16 mouse cellular contexts compared by ENCODE assay signal in genomic region chr4:133508990-133509389, GRCm38 (mm10). TPM values are rescaled to one million over a fixed set of nuclear protein-coding genes. Genes with fewer than 3 reads are reported as not detected.
DNase-seq lines count a peak whose midpoint lies in the region; ATAC-seq and TF ChIP-seq lines count a peak whose summit lies in the region.
"Had no signal": no experiment of that assay in that cellular context is flagged by ENCODE, and none has a peak within 500 bp of the region (broad histone marks: within the 10 kb centered on the region; RNA-seq: fewer than 3 reads in every experiment).

No protein-coding gene starts in this region.

- ATAC-seq in hindbrain, postnatal 0 days = peak; percentile 80
- ATAC-seq: intestine, embryonic 15.5 days; midbrain, embryonic 15.5 days had no signal

- TF ChIP-seq CTCF in hindbrain, postnatal 0 days (IDR thresholded peaks at IDR 0.05; ENCODE audit: low read depth) = no peak

- H3K4me1 ChIP-seq in hindbrain, postnatal 0 days (ENCODE audit: insufficient read depth, low read length) = peaks cover 4% of the 10 kb centered on the region
- no peaks in the 10 kb centered on the region for H3K4me1 ChIP-seq in hindbrain, embryonic 10.5 days (replicated peaks)
- H3K4me1 ChIP-seq: intestine, embryonic 15.5 days; liver, embryonic 15.5 days; midbrain, embryonic 15.5 days; neural tube, embryonic 13.5 days had no signal

- H3K9me3 ChIP-seq in hindbrain, postnatal 0 days (ENCODE audit: low read length) = no peaks in the 10 kb centered on the region
- H3K9me3 ChIP-seq in hindbrain, embryonic 10.5 days = no peaks in the 10 kb centered on the region
- H3K9me3 ChIP-seq: intestine, embryonic 15.5 days; liver, embryonic 15.5 days; midbrain, embryonic 15.5 days; neural tube, embryonic 13.5 days had no signal

- H3K4me2 ChIP-seq in hindbrain, postnatal 0 days (ENCODE audit: low read depth, low read length) = no peak overlapping the region
- H3K4me2 ChIP-seq: intestine, embryonic 15.5 days; liver, embryonic 15.5 days; midbrain, embryonic 15.5 days; neural tube, embryonic 13.5 days had no signal

- 0 out of 2 replicates have a peak, but pooled peaks cover 4% of the 10 kb centered on the region for H3K27me3 ChIP-seq in hindbrain, postnatal 0 days (ENCODE audit: insufficient read depth, low read length)
- peaks cover 34% of the 10 kb centered on the region for H3K27me3 ChIP-seq in hindbrain, embryonic 10.5 days (ENCODE audit: insufficient read depth, poor library complexity, severe bottlenecking)

- no peak overlapping the region for H3K27ac ChIP-seq in hindbrain, postnatal 0 days
- no peak overlapping the region for H3K27ac ChIP-seq in hindbrain, embryonic 10.5 days
- H3K27ac ChIP-seq: intestine, embryonic 15.5 days; liver, embryonic 15.5 days; midbrain, embryonic 15.5 days; neural tube, embryonic 13.5 days had no signal

- H3K36me3 ChIP-seq in hindbrain, postnatal 0 days (ENCODE audit: insufficient read depth, low read length) = no peaks in the 10 kb centered on the region
- no peaks in the 10 kb centered on the region for H3K36me3 ChIP-seq in hindbrain, embryonic 10.5 days
- H3K36me3 ChIP-seq: intestine, embryonic 15.5 days; liver, embryonic 15.5 days; midbrain, embryonic 15.5 days; neural tube, embryonic 13.5 days had no signal

- H3K4me3 ChIP-seq in hindbrain, postnatal 0 days (ENCODE audit: low read length) = no peak overlapping the region
- no peak overlapping the region for H3K4me3 ChIP-seq in hindbrain, embryonic 10.5 days
- H3K4me3 ChIP-seq: intestine, embryonic 15.5 days; liver, embryonic 15.5 days; midbrain, embryonic 15.5 days; neural tube, embryonic 13.5 days had no signal

- DNase-seq in hindbrain, postnatal 0 days (ENCODE audit: low spot score) = peak; percentile 84
- DNase-seq in hindbrain, embryonic 10.5 days (ENCODE audit: low spot score) = no peak
- peak; percentile 87 for DNase-seq in cerebellum, adult 11-12 months
- DNase-seq in cerebellum, postnatal 36 days = peak; percentile 70 to 76
- DNase-seq in layer of hippocampus, postnatal 36 days = peak; percentile 67 to 75
- no peak for DNase-seq in kidney, postnatal 14 days
- DNase-seq in spleen, postnatal 14 days (ENCODE audit: low spot score in 2 of 2) = no peak
- DNase-seq: kidney, postnatal 36 days; lung, postnatal 36 days had no signal

- 41% methylated on average over 7 of the region's 7 CpGs for WGBS in hindbrain, postnatal 0 days
- WGBS in hindbrain, embryonic 10.5 days = 84% methylated on average over 7 of the region's 7 CpGs

- H3K9ac ChIP-seq in hindbrain, postnatal 0 days (replicated peaks; ENCODE audit: low read length) = no peak overlapping the region
- H3K9ac ChIP-seq: intestine, embryonic 15.5 days; liver, embryonic 15.5 days; midbrain, embryonic 15.5 days; neural tube, embryonic 13.5 days had no signal

RNA-seq across cellular contexts. Expression of gene Kdf1, which starts 9.8 kb away (rescaled TPM):
- 0.11 and 0.26 TPM in 2 replicates for total RNA-seq in hindbrain, postnatal 0 days (2014; rRNA removed)
- 0.53 and 0.60 TPM in 2 replicates for polyA plus RNA-seq in hindbrain, postnatal 0 days (2015; fragmentation: Nextera tagmentation; extraction: Ambion mirVana)
- 3.9 and 5.6 TPM in 2 replicates for polyA plus RNA-seq in hindbrain, embryonic 10.5 days (2016; fragmentation: Nextera tagmentation; extraction: Ambion mirVana)
- under 1 TPM; 0.20 to 0.35 TPM for total RNA-seq in layer of hippocampus, postnatal 36 days (2021)
- total RNA-seq: gastrocnemius, postnatal 4 days had no signal

RNA-seq across cellular contexts. Expression of gene Trnp1, which starts 10.6 kb away (rescaled TPM):
- 48.1 and 54.5 TPM in 2 replicates for total RNA-seq in hindbrain, postnatal 0 days (2014; rRNA removed)
- 20.9 and 22.0 TPM in 2 replicates for polyA plus RNA-seq in hindbrain, postnatal 0 days (2015; fragmentation: Nextera tagmentation; extraction: Ambion mirVana)
- 1.1 and 1.3 TPM in 2 replicates for polyA plus RNA-seq in hindbrain, embryonic 10.5 days (2016; fragmentation: Nextera tagmentation; extraction: Ambion mirVana)
- 100 to 1,000 TPM; 168 to 190 TPM for total RNA-seq in layer of hippocampus, postnatal 36 days (2021)

RNA-seq across cellular contexts. Expression of gene Tent5b, which starts 29.1 kb away (rescaled TPM):
- 1.3 and 3.6 TPM in 2 replicates for total RNA-seq in hindbrain, postnatal 0 days (2014; rRNA removed)
- polyA plus RNA-seq in hindbrain, postnatal 0 days (2015; fragmentation: Nextera tagmentation; extraction: Ambion mirVana) = 0.49 and 0.55 TPM in 2 replicates
- 1.2 and 2.1 TPM in 2 replicates for polyA plus RNA-seq in hindbrain, embryonic 10.5 days (2016; fragmentation: Nextera tagmentation; extraction: Ambion mirVana)
- total RNA-seq in layer of hippocampus, postnatal 36 days (2021) = not detected

RNA-seq across cellular contexts. Expression of gene Nudc, which starts 36.8 kb away (rescaled TPM):
- total RNA-seq in hindbrain, postnatal 0 days (2014; rRNA removed) = 54.1 and 70.4 TPM in 2 replicates
- polyA plus RNA-seq in hindbrain, postnatal 0 days (2015; fragmentation: Nextera tagmentation; extraction: Ambion mirVana) = 265 and 272 TPM in 2 replicates
- 438 and 476 TPM in 2 replicates for polyA plus RNA-seq in hindbrain, embryonic 10.5 days (2016; fragmentation: Nextera tagmentation; extraction: Ambion mirVana)
- total RNA-seq in layer of hippocampus, postnatal 36 days (2021) = 100 to 1,000 TPM; 122 to 123 TPM

RNA-seq across cellular contexts. Expression of gene Nr0b2, which starts 44.2 kb away (rescaled TPM):
- 0.47 TPM in 1 of 2 replicates, not detected in the other for total RNA-seq in hindbrain, postnatal 0 days (2014; rRNA removed)
- polyA plus RNA-seq in hindbrain, postnatal 0 days (2015; fragmentation: Nextera tagmentation; extraction: Ambion mirVana) = 0.21 and 0.26 TPM in 2 replicates
- polyA plus RNA-seq in hindbrain, embryonic 10.5 days (2016; fragmentation: Nextera tagmentation; extraction: Ambion mirVana) = 0.31 TPM in 1 of 2 replicates, not detected in the other
- not detected for total RNA-seq in layer of hippocampus, postnatal 36 days (2021)
- total RNA-seq: gastrocnemius, postnatal 4 days had no signal
- polyA plus RNA-seq: embryonic facial prominence, embryonic 11.5 days; limb, embryonic 11.5 days; midbrain, embryonic 15.5 days; neural tube, embryonic 13.5 days had no signal

Comparison
In these comparisons a context has a peak if more than half of its experiments do, and no peak if none do; other contexts are left out.
1. DNase-seq: peak in hindbrain, postnatal 0 days (single experiment), cerebellum, adult 11-12 months (single experiment), cerebellum, postnatal 36 days (2 of 2) and layer of hippocampus, postnatal 36 days (2 of 2); none in hindbrain, embryonic 10.5 days (single experiment), kidney, postnatal 14 days (single experiment) and spleen, postnatal 14 days (0 of 2).